Mouse (Mus musculus) mouse embryonic stem cell (cell line): ENCODE data around the gene Gm11437.

ENCODE experiments used
- in situ Hi-C, 2 experiments: fragments of 300-500 bp; cut with MboI; formaldehyde crosslinking; loops; 1 replicate in 1 of 2; 3 replicates in 1 of 2; pipeline ENCODE4 v1.14.3; 2019 to 2020; ENCODE audit warnings: low sequenced_read_pairs in 2 of 2, low pct_unique_long_range_greater_than_20kb in 1 of 2, mixed read lengths in 1 of 2; ENCODE audit not compliant: unreplicated experiment in 1 of 2

Gene Gm11437

GRCm38 (mm10) chr11:84150884-84151283 lies 16.4 kb downstream of the Gm11437 start:
- in situ Hi-C loops = no loop called here

DNA sequence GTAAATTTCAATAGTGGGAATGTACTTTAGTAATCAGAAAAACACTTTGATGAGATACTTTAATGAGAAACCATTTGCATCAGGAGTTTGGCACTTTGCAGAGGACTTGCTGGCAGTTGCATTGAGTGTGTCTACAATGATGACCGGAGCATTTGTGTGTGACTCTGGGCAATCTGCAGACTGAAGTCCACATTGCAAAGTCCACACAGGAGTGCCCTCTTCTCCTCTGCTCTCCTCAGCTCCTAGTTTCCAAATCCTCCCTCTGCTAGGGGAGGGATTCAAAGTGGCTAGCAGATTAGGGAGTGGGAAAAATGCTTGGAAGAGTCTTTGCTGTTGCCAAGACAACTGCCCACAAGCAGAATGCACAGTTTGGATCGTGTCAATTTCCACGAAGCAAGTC lies 21.2 kb downstream of the Gm11437 start:
- in situ Hi-C loops = no loop called here

GRCm38 (mm10) chr11:84145201-84145798 lies 22.0 kb downstream of the Gm11437 start:
- in situ Hi-C loops = no loop called here

DNA sequence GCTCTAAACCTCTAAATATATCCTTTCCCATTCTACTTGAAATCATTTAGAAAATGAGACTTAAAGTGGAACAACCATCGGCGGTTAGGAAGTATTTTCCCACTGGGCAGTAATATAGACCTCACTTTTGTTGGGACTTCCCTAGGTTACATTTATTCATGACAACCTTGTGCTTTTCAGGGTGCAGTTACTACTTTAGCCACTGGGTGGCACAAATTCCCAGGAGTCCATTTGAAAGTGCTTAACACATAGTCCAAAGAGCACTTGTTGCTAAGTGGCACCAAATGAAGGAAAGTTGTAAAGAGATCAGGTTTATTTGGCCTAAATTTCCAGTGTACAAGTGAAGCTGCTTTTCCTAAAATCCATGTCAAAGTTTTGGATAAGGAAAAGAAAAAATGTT lies 25.5 kb downstream of the Gm11437 start:
- in situ Hi-C loops = no loop called here

DNA sequence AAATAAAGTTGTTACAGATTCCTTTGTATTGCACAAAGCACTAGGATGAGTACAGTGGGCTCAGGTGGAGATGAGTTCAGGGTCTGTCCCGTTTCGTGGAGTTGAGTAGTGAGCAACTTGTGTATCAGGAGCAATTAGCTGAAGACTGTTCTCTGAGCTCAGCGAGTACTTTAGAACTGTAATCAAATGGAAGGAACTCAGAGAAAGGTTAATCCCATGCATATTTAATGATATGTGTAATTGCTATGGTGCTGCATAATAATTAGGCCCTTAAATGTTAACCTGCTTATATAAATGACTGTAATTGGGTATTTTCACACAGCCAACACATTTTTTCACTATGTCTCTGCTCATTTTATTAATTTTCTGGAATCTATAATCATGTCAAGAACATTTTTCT lies 30.8 kb downstream of the Gm11437 start:
- in situ Hi-C loops = no loop called here

DNA sequence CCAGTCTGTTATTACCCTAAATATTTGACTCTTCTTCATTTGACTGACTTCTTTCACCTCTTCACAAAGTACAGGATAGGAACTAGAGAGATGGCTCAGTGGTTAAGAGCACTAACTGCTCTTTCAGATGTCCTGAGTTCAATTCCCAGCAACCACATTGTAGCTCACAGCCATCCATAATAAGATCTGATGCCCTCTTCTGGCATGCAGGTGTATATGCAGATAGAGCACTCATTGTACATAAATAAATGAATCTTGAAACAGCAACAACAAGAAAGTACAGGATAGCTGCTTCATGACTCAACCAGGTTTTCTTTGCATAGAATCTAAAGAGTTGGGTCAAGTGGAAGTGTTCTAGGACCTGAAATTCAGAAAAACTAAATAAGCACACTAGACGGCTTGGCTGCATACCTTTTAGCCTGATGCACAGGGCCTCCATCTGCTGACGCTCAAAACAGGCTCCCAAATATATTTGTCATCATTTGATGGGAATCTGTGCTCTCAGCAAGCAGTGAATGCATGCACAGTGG lies 32.9 kb downstream of the Gm11437 start:
- in situ Hi-C loops = no loop called here

DNA sequence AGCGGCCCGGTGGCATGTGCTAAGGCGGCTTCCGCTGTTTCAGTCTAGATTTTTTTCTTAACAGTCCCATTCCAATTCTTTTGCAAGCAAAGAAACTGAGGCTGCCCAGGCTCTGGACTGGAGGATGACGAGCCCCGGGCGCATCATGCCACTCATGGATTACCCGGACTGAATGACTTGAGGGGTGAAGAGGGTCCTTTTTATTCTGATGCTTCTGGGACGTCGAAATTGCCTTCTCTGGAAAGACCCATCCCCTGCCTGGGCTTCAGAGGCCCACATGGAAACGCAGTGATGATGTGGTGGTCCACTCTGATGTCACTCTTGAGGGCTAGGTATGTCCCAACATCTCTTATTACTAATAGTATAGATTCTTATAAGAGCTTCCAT lies 37.5 kb downstream of the Gm11437 start:
- in situ Hi-C loops = no loop called here

GRCm38 (mm10) chr11:84128943-84129798 lies 38.1 kb downstream of the Gm11437 start, which contains the start of the genes Tada2a and Acaca:
Gene Tada2a, minus strand, starts transcription at chr11:84129600.
Gene Acaca, plus strand, starts transcription at chr11:84129672.
- in situ Hi-C loops = no loop called here

DNA sequence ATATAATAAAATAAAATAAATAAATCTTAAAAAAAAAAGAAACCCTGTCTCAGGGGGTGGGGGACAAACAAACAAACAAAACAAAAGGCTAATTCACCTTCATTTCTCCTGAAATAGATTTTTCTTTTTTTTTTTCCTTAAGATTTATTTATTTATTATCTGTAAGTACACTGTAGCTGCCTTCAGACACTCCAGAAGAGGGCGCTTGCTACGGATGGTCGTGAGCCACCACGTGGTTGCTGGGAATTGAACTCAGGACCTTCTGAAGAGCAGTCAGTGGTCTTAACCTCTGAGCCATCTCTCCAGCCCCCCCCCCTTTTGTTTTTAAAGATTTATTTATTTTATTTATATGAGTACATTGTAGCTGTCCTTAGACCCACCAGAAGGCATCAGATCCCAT lies 39.3 kb downstream of the Gm11437 start:
- in situ Hi-C loops = no loop called here

DNA sequence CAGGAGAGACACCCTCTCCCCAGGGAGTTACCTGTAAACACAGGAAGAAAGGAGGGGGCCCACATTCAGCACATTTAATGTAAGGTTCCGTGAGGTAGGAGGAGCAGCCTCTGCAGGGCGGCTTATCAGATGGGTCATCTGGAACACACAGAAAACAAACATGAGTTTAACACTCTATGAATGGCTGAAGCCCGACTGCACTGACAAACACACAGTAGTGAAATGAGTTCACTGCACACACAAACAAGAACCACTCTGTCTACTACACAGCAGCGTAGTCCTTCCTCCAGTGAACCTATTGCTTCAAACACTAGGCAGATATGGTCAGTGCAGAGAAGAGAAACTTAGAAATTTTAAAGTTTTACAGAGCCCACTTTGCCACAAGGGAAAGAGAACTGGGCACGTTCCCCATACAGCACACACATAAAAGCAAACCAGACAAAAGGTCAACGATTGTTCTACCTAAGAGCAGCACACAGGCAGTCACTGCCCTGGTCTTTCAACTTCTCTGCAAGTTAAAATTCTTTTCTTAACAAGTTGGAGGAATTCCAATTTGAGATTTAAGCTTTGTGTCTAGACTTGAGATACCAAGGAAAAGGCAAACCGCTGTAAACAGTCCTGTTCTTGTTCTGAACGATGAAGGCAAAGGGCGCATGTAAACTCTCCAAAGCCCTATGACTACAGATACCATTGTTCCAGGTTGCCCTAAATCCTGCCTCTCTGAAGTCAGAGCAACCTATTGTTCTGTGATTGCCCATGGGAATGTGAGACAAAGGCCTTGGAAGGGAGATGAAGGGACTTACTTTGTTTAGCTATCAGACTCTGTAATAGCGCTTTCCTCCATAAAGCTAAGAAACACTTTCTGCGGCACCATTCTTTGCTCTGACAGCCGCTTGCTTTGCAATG lies 46.0 kb downstream of the Gm11437 start:
- in situ Hi-C loops = no loop called here

DNA sequence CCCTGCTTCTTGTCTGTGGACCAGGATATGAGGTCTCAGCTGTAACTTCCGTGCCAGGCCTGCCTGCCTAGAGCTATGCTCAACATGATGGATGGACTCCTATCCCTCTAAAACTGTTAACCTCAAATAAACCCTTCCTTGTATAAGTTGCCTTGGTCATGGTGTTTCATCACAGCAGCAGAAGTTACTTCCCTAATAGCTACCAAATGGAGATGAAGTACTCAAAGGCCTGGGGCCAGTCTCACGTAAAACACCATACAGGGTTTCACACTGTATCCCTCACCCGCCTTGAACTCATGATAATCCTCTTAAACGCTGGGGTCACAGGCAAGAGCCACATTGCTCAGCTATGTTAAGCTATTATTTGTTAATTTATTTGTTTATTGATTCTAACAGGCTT lies 49.8 kb downstream of the Gm11437 start:
- in situ Hi-C loops = no loop called here

- in situ Hi-C loops = no loop called here
Measured at GRCm38 (mm10) chr11:84116221-84116620, 51.1 kb downstream of the Gm11437 start.

- in situ Hi-C loops = no loop called here
Measured at GRCm38 (mm10) chr11:84115646-84116045, 51.6 kb downstream of the Gm11437 start.

DNA sequence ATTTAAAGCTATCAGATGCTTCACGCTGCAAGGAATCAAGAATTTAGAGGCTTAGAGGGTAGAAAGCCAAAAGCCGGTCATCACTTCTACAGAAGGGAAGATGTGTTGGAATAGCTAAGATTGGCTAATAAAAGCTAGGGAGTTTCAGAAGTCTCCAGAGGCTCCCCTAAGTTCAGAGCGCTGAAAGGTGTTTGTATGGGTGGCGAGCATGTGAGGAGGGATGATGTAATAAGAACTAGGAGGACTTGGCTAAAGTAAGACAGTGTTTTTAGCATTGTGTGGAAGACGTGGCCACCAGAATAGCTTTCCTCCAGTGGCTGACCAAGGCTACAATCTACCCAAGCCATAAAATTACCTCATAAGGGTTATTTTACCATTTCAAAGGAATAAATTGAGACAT lies 53.7 kb downstream of the Gm11437 start:
- in situ Hi-C loops = no loop called here

GRCm38 (mm10) chr11:84107137-84107536 lies 60.1 kb downstream of the Gm11437 start:
- in situ Hi-C loops = no loop called here

- in situ Hi-C loops = no loop called here
Measured at GRCm38 (mm10) chr11:84104036-84104435, 63.2 kb downstream of the Gm11437 start.

- in situ Hi-C loops = no loop called here
Measured at GRCm38 (mm10) chr11:84101182-84101581, 66.1 kb downstream of the Gm11437 start.
